Mouse (Mus musculus): Measurements from ENCODE around the gene Casq1.

DNA sequence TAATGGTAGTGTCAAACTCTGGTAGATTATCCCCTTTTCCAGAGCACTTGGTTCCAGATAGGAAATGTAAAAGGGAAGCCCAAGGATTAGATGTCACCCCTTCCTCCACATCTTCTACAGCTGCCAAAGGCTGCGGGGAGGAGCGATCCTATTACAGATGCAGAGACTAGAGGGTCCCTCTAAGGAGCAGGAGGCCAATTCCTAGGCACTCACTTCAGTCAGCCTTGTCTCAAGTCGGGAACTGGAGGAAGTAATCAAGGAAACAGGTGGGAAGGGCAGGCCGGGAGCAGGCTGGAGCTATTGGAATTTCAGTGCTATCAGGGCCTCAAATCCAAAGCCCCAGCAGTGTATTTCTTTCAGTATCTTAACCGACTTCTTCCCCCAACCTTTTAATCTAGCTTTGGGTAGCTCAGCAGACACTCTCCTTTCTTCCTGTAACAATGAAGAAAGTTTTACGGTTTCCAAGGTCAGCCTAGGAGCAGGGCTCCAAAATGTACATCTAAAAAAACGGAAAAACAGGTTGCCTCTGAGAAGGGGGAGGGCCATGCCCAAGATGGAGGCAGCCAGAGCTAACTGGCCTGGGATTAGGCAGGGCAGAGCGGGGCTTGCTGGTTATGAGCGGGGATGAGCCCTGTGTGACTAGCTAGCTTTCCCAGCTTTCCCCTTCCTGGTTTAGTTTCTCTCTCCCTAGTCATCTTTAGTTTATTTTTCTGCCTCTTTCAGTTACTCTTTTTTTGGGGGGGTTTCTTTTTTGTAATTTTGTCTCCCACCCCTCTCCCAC lies 15.4 kb downstream of the Casq1 start:
- TF ChIP-seq CTCF (IDR thresholded peaks at IDR 0.05; ENCODE audit: borderline replicate concordance, insufficient read depth, low read length) (no peak), POLR2A (IDR thresholded peaks at IDR 0.05; ENCODE audit: low read depth, low read length) (no peak)
